Mouse (Mus musculus) heart, postnatal 0 days (tissue): Measurements from ENCODE around the gene Gimap8. TPM values are rescaled to one million over a fixed set of nuclear protein-coding genes. Genes with fewer than 3 reads are reported as not detected.

ENCODE experiments used
- ATAC-seq: fragments of 200-750 bp; cut with Nextera tagmentation; 2 replicates; pipeline ENCODE4 v1.8.0; 2017; ENCODE audit warnings: low read depth, moderate number of reproducible peaks, moderate library complexity; ENCODE audit not compliant: insufficient read depth
- DNase-seq: peaks from one replicate; pipeline ENCODE4 v3.0.0-alpha.2; 2016; ENCODE audit warnings: low spot score
- H3K27ac ChIP-seq: fragments of 300-500 bp; sonication (generic); 2 replicates; pipeline ENCODE4 v1.5.1; 2014; ENCODE audit warnings: low read depth, mild to moderate bottlenecking
- H3K27me3 ChIP-seq: fragments of 300-500 bp; sonication (generic); 2 replicates; pipeline ENCODE4 v1.6.1; 2014; ENCODE audit warnings: low read length, mixed read lengths; ENCODE audit not compliant: control insufficient read depth, insufficient read depth
- H3K36me3 ChIP-seq: fragments of 300-500 bp; sonication (generic); replicated peaks from 2 replicates; pipeline ENCODE4 v1.6.1; 2014; ENCODE audit warnings: low read length, mixed read lengths; ENCODE audit not compliant: control insufficient read depth, insufficient read depth
- H3K4me1 ChIP-seq: fragments of 300-500 bp; sonication (generic); 2 replicates; pipeline ENCODE4 v1.6.1; 2014; ENCODE audit warnings: antibody characterized with exemption; ENCODE audit not compliant: control insufficient read depth, insufficient read depth
- H3K4me2 ChIP-seq: fragments of 300-500 bp; sonication (generic); 2 replicates; pipeline ENCODE4 v1.6.1; 2014; ENCODE audit warnings: low read depth, mild to moderate bottlenecking, low read length, moderate library complexity
- H3K4me3 ChIP-seq: fragments of 300-500 bp; sonication (generic); 2 replicates; pipeline ENCODE4 v1.5.1; 2014; ENCODE audit warnings: low read depth, low read length
- H3K9ac ChIP-seq: fragments of 300-500 bp; sonication (generic); replicated peaks from 2 replicates; pipeline ENCODE4 v1.6.1; 2014; ENCODE audit warnings: low read depth, low read length, mixed read lengths
- H3K9me3 ChIP-seq: fragments of 300-500 bp; sonication (generic); replicated peaks from 2 replicates; pipeline ENCODE4 v1.6.1; 2016; ENCODE audit warnings: low read length; ENCODE audit not compliant: control insufficient read depth
- CTCF ChIP-seq: IDR thresholded peaks from 2 replicates; pipeline ENCODE4 v1.5.1; 2016; ENCODE audit warnings: antibody characterized with exemption, control low read depth, low read depth
- EP300 ChIP-seq: IDR thresholded peaks from 2 replicates; pipeline ENCODE4 v1.6.1; 2016; ENCODE audit warnings: antibody characterized with exemption, low read depth
- WGBS: fragments of 180-500 bp; shearing (Covaris S2); extraction: QIAGEN DNeasy Blood & Tissue Kit; methylation state at CpG from one replicate; pipeline ENCODE4 v1.1.7; 2014; 5-methylcytosine and 5-hydroxymethylcytosine counted together
- polyA plus RNA-seq: library from polyadenylated mRNA; unstranded; fragments of >200 nt; fragmentation: Nextera tagmentation; extraction: Ambion mirVana; gene quantifications from 2 replicates; pipeline ENCODE4 v1.2.1, GENCODE M21; 2015
- total RNA-seq: library from RNA; depleted of rRNA; stranded (reverse); fragments of >200 nt; gene quantifications from 2 replicates; pipeline ENCODE4 v1.2.3, GENCODE M21; 2014; ENCODE audit warnings: low replicate concordance

The Gimap8 gene
- total and polyA plus RNA-seq, 2 experiments from 2014 or later, result 0.15 to 2.7 TPM

DNA sequence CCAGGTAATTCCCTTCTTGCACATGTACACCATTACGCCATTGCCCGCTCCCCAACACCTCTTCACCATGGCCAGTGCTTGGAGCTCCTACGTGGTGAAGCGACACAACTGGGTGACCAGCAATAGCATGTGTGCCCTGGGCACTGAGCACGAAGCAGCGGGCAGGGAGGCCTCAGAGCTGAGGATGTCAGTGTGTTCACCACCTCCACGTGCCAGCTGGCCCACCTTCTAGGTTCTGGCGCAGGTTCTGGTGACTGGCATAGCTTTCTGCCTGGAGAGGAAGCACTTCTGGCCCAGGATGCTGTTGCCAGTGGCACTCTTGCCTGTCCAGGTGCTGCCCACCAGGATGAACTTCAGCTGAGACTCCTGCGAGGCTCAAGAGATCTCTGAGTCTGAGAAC is 18.4 kb downstream of the Gimap8 start:
- no peak overlapping the region for H3K9ac ChIP-seq
- no peaks in the 10 kb centered on the region for H3K36me3 ChIP-seq
- no peaks in the 10 kb centered on the region for H3K9me3 ChIP-seq
- 93% methylated on average over 9 of the region's 9 CpGs for WGBS
- no peak for ATAC-seq
- no peak overlapping the region for H3K4me2 ChIP-seq
- TF ChIP-seq CTCF (no peak), EP300 (no peak)
- no peaks in the 10 kb centered on the region for H3K27me3 ChIP-seq
- H3K27ac ChIP-seq, result no peak overlapping the region
- H3K4me1 ChIP-seq, result no peaks in the 10 kb centered on the region
- H3K4me3 ChIP-seq, result no peak overlapping the region
- DNase-seq, result no peak

DNA sequence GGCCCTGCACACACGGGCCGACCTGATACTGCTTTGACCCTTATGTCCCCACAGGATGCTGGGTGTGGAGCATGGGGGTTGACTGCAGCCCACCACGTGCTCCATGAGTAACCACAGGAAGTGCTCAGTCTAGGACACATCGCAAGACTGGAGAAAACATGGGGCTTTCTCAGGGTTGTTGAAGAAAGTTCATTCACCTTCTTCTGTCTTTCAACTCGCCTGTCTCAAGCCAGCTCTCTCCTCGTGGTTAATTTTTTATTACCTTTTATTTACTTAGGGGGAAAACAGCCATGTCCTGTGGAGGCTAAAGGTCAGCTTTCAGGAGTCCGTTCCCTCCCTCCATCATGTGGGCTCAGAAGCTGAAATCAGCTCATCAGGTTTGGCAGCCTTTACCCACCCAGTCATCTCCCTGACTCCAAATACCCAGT is 19.1 kb downstream of the Gimap8 start:
- Histone ChIP-seq H3K9me3 (no peaks in the 10 kb centered on the region), H3K9ac (no peak overlapping the region), H3K4me3 (no peak overlapping the region), H3K4me1 (no peaks in the 10 kb centered on the region), H3K36me3 (no peaks in the 10 kb centered on the region), H3K27ac (no peak overlapping the region), H3K27me3 (no peaks in the 10 kb centered on the region), H3K4me2 (no peak overlapping the region)
- ATAC-seq, result no peak
- no peak for TF ChIP-seq CTCF
- TF ChIP-seq EP300, result no peak
- WGBS, result 52% methylated on average over 7 of the region's 7 CpGs
- no peak for DNase-seq

DNA sequence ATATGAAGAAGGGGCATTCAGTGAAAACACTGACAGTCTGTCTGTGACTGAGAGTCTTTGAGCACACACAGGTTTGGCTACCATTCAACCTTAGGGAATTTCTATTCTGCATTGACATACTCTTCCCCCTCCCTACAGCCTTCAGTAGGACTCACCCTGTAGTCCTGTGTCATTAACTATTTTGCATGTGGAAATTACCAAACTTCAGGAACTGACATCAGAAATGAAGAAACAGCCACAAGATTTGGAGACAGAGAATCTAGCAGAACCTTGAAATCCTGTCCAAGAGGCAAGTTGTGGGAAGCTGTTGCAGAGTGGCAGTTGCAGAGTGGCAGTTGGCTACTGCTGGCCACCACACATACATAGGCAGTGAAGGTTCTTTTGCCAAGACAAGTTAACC is 21.0 kb downstream of the Gimap8 start:
- DNase-seq (no peak), ATAC-seq (no peak)
- no peaks in the 10 kb centered on the region for H3K4me1 ChIP-seq
- no peak overlapping the region for H3K9ac ChIP-seq
- H3K9me3 ChIP-seq, result no peaks in the 10 kb centered on the region
- no peaks in the 10 kb centered on the region for H3K27me3 ChIP-seq
- no peak for TF ChIP-seq EP300
- no peak for TF ChIP-seq CTCF
- no peak overlapping the region for H3K4me3 ChIP-seq
- H3K36me3 ChIP-seq, result no peaks in the 10 kb centered on the region
- no peak overlapping the region for H3K27ac ChIP-seq
- H3K4me2 ChIP-seq, result no peak overlapping the region

DNA sequence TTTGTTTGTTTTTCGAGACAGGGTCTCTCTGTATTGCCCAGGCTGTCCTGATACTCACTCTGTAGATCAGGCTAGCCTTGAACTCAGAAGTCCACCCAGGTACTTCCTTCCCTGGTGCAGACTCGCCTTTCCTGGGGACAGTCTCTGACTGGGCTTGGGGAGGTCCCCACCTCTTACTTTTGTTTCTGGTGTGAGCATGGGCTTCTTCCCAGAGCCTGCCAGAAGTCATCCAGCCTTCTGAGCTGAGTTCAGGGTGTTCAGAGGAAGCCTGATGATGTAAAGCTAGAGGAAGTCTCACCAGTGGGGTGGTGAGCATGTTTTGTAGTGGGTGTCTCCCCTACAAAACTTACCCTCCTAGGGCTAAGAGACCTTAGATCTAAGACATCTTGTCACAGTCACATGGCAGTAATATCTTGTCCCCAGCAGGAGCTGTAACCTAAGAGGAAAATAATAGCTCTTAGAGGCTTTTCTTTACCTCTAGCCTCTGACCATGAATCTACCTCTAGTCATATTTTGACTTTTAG is 22.5 kb downstream of the Gimap8 start:
- Histone ChIP-seq H3K4me3 (no peak overlapping the region), H3K9ac (no peak overlapping the region), H3K9me3 (no peaks in the 10 kb centered on the region), H3K4me2 (no peak overlapping the region), H3K4me1 (no peaks in the 10 kb centered on the region), H3K27me3 (no peaks in the 10 kb centered on the region), H3K36me3 (no peaks in the 10 kb centered on the region), H3K27ac (no peak overlapping the region)
- no peak for DNase-seq
- no peak for TF ChIP-seq EP300
- TF ChIP-seq CTCF, result no peak
- 40% methylated on average over 2 of the region's 2 CpGs for WGBS
- ATAC-seq, result no peak

DNA sequence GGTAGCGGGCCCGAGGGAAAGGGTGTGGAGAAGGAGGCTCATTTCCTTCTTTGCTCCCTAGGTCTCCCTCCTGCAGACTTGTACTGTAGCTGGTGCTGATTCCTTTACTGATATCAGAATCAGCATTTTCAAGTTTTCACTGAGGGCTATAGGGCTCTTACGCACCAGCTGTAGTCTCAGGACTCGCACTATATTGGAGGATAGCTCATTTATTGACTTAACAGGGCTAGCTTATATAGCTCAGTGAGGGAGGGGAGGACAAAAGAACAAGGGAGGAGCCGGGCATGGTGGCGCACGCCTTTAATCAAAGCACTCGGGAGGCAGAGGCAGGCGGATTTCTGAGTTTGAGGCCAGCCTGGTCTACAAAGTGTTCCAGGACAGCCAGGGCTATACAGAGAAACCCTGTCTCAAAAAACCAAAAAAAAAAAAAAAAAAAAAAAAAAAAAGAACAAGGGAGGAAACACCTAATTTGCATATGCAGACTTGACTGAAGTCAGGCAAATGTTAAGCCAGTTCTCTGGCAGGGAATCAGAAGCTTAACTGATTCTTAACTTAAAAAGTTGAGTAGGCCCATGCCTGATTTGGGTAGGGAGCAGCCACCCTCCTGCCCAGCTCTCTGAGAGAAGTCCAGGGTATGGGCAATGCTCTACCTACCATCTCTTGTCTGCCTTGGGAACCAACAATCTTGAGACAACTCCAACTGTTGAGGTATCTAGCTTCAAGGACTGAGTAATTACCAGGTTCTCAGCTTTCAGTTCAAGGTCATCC is 27.4 kb downstream of the Gimap8 start:
- DNase-seq, result no peak
- Histone ChIP-seq H3K4me2 (no peak overlapping the region), H3K4me1 (no peaks in the 10 kb centered on the region), H3K9ac (no peak overlapping the region), H3K27me3 (no peaks in the 10 kb centered on the region), H3K9me3 (no peaks in the 10 kb centered on the region), H3K27ac (no peak overlapping the region), H3K36me3 (no peaks in the 10 kb centered on the region), H3K4me3 (no peak overlapping the region)
- no peak for ATAC-seq
- TF ChIP-seq EP300 (no peak), CTCF (no peak)
- WGBS, result 92% methylated on average over 9 of the region's 9 CpGs
